Mouse (Mus musculus): ENCODE data around the gene Clasp1. TPM values are rescaled to one million over a fixed set of nuclear protein-coding genes. Genes with fewer than 3 reads are reported as not detected.

The Clasp1 gene
- total RNA-seq (2021) = 100 to 1,000 TPM; 398 to 415 TPM
- long read RNA-seq, experiment 1, full-length matches to known transcripts = 26 of 86 reads
- long read RNA-seq, experiment 1, partial matches to known transcripts = 23 of 86 reads
- long read RNA-seq, experiment 1, other reads (novel, unspliced or antisense) = 37 of 86 reads
- long read RNA-seq, experiment 2, full-length matches to known transcripts = 15 of 43 reads
- long read RNA-seq, experiment 2, partial matches to known transcripts = 11 of 43 reads
- long read RNA-seq, experiment 2, other reads (novel, unspliced or antisense) = 17 of 43 reads

DNA sequence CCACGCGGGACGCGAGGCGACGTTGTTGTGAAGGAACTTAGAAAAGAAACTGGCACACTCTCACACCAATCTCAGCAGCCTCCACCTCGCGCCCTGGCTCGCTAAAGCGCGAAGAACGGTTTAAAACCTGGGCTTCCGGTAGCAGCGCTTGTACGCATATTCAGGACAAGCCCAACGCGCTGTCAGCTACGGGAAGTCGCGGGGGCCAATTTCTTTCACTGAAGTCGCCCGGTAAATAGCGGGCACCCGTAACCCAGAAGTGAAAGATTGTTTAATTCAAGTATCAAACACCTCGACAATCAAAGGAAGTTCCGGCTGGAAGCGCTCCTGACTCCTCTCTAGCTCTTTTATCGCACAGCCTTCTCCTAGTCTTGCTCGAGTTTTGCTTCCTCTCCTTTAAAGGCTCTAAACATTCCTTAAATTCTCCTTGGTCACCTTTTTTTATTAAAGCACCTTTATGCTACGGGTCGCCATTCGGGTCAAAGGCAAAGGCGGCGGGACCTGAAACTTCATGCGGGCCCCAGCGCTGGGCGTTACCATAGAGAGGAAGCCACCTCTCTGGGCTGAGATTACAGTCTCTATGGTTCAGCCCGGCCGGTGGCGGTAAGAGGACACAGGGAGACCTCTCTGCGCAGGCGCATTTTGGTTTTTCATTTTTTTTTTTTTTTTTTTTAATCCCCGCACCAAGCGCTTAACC is at the start of gene Clasp1:
Gene Clasp1 (plus strand): TSS at position 302 of the 697 bp plus-strand sequence.
- peak; percentile 97 for DNase-seq

DNA sequence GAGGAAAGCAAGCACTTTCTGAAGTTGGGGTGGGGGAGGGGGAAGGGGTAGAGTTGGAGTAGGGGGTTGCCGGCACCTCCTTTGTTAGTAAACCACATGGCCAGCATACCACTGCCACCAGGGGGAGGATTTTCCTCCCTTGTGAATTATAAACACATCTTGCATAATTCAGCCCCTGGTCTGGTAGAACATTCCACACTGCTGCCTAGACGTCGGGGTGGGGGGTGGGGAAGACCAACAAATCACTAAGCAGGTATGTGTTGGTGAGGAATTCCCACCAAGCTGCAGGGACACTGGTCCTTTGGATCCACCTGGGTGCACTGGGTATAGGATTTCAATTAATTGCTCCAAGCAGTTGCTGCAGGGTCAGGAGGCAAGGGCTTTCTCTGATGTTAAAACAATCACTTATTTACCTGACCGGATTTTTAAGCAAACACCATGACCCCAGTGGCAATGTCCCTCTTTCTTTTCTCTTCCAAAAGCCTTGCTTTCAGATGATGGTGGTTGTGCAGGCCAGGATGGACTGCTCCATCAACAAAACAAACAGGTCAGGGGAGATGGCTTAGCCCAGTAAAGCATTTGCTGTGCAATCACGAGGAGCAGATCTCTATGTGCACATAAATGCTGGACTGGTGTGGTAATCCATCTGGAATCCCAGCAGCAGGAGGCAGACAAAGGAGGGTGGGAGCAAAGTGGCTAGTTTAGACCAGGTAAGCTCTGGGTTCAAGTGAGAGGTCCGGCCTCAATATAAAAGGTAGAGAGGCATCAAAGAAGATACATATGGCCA is 45.0 kb upstream of the Clasp1 start:
- no peak for DNase-seq

DNA sequence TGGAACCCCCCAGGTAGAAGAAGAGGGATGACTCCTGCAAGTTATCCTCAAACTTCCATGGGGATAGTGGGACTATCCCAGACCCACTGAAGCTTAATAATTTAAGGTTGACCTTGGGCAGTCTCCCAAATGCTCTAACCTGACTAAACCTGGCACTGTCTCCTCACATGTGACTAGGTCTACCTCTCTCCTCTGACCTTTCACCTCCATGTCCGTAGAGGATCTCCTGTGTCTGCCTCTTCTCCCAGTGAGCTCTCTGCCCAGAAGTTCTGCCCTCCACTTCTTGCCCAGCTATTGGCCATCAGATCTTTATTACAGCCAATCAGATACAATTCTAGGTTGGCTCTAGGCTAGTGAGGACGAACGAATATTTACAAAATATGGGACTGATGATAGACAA is 38.9 kb upstream of the Clasp1 start:
- no peak for DNase-seq

DNA sequence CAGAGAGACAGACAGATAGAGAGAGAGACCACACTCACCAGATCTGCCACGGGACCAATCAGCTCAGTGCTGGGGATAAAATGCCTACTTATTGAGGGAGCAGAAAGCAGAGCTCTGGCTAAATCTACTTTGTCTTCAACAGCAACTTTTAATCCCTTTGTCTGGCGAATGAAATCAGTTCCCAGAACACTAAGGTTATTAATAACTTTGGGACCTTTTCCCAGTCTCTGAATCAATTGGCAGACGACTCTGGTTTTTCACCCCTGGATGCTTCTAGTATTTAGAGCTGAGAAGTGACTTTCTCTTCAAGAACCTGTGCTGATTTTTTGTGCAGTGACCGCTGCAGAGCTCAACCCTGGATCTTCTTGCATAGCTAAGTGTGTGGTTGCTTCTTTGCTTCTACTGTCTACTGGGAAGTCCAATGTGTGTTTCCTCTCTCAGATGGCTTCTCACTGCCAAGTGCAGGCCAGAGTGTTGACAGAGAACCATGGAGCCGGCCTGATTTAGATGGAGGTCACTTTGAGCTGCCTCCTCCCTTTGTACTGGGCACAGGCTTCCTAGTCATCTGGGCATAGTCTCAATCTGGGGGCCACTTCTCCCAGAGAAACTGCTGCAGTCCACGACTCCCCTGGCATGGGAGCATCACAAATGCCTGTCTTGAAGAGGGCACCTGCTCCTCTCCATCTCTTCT is 29.6 kb upstream of the Clasp1 start:
- peak; percentile 66 to 80 for DNase-seq

DNA sequence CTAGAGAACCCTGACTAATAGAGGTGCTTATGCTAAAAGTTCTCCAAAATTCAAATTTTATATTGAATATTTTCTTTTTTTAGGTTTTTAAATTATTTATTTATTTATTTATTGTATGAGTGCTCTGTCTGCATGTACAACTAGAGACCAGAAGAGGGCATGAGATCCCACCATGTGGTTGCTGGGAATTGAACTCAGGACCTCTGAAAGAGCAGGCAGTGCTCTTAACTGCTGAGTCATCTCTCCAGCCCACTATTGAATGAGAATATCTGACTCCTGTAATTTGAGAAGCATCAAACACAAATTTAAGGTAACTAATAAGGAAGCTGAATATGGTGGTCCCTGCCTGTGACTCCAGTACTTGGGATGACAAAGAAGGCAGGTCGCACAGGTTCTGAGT is 20.9 kb upstream of the Clasp1 start:
- DNase-seq = no peak

DNA sequence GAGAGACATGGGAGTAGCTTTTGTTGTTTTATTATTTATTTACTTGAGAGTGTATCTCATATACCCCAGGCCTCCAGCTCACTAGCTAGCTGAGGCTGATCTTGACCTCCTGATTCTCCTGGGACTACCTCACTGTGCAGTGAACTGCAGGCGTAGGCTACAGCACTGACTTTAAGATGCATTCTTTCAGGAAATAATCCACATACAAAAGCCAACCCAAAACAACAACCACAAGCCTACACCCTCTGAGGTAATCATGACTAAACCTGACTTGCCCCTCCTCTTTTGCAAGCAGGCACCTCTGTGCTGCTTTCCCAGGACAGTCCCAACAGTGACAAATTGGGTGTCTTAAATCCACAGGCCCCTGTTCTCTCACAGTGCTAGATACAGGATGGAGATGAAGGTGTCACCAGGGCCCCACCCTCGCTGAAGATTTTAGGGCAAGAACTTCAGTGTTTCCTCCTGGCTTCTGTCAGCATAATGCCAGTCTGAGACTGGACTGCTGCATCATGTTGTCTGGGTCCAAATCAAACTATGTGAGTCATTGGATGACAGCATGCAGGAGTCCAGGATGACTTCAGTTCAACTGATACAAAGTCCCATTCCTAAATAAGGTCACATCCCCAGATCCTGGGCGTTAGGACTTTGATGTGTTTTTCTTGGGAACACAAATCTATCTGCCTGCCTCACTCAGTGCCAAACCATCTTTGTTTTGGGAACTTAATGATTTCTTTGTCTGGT is 20.0 kb upstream of the Clasp1 start:
- DNase-seq = no peak

DNA sequence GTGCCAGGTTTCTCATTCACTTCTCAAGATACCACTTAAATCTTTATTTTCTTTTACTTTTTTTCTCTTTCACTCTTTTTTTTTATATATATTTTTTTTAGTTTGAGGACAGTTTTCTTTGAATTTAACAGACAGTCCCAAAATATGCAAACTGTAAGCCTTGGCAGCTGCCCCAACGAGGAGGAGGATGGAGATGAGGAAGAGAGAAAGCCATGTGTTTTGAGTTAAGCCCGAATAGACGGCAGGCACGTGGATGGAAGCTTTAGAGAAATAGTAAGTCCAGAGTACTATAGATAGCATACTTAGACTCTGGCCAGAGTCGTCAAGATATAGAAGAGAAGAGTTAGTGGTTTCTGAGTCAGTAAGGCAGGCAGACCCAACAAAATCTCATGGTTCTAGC is 11.1 kb upstream of the Clasp1 start:
- DNase-seq = no peak

DNA sequence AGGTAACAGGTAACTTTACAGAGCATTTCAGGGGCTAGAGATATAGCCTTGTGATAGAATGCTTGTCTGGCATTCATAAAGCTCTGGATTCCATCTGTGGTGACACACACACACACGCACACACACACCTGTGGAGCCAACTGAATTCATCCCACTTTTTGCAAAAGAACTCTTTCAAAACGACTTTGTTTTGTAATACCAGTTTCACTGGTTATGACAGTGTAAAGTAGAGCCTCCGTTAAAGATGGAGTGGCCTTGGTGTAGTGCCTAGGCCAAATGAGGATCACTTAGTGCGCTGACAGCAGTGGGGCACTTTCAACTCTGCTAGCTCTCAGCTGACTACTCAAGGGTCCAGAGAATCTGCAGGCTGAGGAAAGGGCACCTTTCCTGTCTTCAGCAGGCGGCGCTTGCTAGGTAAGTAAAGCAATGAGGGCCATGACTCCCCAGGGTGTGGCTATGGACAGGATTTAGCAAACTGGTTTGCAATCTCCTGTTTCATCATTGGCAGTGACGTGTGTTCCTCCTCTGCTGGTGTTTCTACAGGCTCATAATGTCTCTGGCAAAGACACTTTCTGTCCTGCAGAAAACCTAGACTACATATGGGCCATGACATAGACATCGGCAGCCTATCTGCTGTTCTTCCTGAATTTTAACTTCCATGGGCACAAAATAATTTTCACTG is 8.6 kb upstream of the Clasp1 start:
- no peak for DNase-seq

DNA sequence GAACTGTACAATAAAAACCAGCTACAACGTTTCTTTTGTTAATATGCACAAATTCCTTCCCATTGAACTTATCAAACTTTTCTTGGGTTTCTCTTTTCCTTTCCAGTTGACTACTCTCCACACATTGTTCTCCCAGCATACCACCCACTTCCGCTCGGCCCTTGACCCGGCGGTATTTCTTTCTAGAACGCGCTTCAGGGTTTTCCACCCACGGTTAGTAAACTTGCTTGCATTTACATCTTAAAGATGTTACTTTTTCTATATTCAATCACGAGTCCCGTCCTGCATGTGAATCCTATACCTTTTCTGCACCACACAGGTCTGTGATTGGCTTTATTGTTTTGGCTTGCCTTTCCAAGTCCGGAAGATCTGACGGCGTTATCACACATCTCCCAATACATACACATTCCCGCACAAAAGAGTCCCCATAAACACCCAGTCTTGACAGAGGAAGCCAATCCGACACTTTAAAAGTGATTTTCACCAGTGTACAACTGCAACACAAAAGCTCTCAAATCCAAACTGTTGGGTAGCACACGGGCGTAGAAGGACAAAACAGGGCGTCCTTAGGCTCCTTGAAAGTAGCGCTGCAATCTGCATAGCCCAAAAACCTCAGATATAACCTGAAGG is 616 bp upstream of the Clasp1 start:
- DNase-seq = peak; percentile 88 to 90

DNA sequence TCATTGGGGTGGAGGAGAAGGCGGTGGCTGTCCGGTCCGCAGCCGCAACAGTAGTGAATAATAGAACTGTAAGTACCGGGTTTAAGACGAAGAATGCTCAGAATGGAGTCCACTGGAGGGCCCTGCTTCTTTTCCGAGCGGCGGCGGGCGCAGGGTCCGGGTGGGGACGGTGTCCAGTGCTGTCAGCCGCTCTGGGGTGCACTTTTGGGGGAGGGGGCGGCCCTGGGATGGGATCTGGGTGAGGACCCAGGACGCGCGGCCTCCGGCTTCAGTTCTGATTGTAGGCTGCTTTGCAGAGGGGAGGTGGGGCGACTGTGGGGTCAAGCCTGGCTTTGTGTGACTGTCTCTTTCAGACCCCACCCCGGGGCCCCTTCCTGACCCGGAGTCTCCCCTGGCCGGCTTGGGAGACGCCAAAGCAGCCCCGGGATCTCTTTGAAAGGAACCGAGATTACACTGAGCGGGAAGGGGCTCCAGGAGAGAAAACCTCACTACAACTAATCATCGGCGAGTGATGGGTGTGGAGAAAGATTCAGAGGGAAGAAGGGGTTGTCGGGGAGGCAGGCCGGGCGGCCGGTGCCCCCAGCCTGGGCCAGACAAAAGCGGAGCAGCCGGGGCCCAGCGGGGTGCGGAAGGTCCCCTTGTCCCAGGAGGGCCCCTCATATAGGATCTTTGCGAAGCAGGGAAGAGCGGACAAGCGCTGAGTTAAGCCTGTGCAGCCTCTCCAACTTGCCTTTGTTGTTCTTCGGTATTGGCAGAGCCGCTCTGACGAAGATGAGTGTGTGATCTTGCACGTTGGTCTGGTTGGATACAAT is 802 bp downstream of the Clasp1 start:
- no peak for DNase-seq

DNA sequence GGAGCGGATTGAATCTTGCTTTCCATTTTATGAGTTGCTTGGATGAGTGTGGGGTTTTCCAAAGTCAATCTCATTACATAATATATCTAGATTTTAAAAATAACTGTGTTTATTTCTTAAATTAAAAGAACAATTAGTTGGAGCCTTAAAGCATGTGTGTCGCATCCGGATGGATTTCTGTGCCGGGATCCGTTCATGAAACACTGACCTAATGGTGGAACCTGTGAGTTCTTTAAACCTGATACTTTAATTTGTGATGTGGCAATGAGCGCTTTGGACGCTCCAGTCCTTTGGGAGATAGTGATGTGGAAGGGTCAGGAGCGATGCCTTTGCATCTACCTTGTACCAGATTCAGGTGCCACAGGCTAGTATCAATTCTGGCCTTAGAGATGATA is 1.4 kb downstream of the Clasp1 start:
- DNase-seq = no peak

DNA sequence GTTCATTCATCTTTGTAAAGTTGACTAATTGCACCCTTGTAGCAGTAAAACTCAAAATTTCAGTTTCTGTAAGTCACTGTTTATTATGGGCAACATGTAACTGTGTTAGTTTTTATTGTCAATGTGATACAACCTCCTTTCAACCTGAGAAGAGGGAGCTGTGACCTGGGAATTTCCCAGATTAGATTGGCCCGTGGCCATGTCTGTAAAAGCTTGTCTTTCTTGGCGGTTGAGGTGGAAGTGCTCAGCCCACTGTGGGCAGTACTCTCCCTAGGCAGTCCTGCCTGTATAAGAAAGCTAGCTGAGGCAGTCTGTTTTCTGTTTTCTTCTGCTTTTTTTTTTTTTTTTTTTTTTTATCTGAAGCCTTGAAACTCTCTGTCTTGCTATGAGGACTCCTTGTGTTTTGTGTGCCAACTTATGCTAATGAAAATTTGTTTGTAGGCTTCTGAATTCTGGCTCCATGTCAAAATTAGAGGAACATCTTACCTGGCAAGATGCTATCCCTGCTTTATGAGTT is 2.1 kb downstream of the Clasp1 start:
- DNase-seq = no peak

DNA sequence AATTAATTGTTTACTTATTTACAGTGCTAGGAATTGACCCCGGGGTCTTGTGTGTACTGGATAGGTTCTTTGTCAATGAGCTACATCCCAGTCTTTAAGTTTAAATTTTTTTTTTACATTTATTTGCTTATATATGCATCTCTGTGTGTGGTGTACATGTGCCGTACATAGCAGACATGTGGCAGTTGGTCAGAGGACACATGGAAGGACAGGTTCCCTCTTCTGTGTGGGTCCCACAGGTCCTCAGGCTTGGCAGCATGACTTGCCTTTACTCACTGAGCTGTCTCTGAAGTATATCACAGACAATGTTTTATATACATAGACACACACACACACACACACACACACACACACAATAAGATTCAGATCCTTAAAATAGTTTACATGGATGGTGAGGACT is 3.4 kb downstream of the Clasp1 start:
- DNase-seq = no peak

DNA sequence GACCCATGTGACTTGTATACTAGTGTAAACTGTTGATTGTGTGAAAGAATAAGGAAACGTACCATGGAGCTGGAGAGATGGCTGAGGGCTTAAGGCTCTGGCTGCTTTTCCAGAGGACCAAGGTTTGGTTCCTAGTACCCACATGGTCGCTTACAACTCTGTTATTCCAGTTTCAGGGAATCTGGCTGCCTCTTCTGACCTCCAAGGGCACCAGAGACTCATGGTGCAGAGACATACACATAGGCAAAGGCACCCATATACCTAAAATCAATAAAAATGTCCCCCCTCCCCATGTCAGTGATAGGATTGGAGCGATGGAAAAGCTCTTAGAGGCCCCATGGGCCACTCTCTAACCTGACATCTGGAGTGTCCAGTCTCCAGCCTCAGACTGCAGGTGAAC is 5.1 kb downstream of the Clasp1 start:
- DNase-seq = no peak

DNA sequence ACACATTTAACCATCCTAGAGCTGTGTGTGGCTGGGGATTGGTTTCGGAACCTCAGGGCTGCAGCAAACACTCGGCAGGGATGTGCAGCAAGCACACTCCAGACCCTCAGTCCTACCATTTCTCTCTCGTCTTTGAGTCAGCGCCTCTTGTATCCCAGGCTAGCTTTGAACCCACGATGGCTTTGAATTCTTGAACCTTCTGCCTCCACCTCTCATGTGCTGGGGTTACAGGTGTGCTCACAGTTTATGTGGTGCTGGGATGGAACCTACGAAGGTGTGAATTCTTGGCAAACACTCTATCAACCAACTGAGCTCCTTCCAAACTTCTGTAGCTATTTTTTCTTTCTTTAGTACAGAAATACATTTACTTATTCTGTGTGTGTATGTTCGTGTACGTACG is 9.0 kb downstream of the Clasp1 start:
- DNase-seq = no peak

DNA sequence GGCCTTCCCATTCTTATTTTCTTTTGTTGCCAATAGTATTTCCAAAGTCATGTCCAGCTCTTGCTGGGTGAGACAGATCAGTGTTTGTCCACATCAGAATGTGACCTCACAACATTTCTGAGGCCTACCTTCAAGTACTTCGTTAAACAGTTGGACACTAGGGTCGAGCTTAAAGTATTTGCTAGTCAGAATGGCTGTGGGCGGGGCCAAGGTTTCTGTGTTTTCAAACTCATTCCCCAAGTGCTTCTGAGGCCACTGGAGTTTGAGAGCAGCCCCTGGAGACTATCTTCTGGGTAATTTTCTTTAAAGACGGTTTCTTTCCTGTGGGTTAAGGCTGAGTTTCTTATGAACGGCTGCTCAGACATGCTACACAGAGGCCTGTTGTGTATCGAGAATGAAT is 9.7 kb downstream of the Clasp1 start:
- DNase-seq = no peak

DNA sequence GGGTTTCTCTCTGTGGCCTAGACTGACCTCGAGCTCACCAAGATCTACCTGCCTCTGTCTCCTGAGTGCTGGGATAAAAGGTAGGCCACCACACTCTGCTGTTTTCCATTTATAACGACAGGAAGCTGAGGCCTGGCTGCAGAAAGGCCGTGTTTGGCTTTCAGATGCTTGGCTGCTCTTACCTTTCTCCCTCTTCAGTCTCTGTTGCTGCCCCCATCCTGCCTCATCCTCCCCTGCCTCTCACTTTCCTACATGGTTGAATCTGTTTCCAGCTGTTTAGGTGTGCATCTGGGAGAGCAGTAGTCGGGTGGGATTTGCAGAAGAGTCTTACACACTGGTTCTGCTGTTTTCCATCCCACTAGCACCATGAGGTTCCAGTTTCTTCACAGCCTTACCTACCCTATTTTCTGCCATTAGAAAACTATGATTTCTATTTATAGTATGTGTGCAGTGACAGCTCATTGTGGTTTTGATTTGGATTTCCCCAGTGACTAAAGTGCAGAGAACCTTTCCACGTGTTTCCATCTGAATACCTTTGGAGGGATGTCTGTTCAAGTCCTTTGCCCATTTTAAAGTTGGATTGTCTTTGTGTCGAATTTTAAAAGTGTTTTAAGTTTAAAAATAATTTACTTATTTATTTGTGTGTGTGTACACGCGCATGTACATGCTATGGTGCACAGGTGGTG is 10.9 kb downstream of the Clasp1 start:
- no peak for DNase-seq

DNA sequence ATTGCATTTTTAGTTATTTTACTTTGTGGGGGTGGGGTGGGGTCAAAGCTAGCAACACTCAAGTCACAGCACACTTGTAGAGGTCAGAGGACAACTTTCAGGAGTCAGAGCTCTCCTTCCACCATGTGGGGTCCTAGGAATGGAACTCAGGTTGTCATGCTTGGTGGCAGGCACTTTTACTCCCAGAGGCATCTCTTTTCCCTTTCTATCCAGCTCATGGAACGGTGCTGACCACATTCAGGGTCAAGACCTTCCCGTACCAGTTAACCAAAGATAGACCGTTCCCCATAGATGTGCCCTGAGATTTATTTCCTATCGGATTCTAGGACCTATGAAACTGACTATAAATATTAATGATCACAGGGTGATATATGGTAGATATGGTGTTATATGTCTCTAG is 13.1 kb downstream of the Clasp1 start:
- no peak for DNase-seq

DNA sequence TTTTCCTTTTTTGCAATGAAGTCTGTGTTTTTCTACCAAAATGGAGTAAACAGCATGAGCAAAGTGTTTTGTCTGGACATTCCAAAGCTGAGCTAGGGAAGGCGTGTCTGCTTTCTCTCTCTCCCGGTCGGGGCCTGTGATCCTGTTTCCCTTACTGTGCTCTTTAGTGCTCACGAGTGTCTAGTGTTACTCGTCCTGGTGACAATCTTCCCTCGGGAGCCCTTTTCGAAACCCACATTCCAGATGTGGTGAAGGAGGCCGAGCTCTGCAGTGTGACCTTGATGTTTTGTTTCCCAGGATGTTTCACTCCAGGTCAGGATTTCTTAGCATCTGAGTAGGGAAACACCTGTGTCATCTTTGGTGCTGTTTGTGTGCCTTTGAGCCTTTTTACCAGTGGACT is 13.7 kb downstream of the Clasp1 start:
- no peak for DNase-seq

Measured in heart, adult 18-20 months (tissue).